Mouse (Mus musculus): ENCODE measurements around the gene Zc2hc1b. TPM values are rescaled to one million over a fixed set of nuclear protein-coding genes. Genes with fewer than 3 reads are reported as not detected.

Zc2hc1b gene
- polyA plus RNA-seq, 1 experiment from 2014 or later: not detected

DNA sequence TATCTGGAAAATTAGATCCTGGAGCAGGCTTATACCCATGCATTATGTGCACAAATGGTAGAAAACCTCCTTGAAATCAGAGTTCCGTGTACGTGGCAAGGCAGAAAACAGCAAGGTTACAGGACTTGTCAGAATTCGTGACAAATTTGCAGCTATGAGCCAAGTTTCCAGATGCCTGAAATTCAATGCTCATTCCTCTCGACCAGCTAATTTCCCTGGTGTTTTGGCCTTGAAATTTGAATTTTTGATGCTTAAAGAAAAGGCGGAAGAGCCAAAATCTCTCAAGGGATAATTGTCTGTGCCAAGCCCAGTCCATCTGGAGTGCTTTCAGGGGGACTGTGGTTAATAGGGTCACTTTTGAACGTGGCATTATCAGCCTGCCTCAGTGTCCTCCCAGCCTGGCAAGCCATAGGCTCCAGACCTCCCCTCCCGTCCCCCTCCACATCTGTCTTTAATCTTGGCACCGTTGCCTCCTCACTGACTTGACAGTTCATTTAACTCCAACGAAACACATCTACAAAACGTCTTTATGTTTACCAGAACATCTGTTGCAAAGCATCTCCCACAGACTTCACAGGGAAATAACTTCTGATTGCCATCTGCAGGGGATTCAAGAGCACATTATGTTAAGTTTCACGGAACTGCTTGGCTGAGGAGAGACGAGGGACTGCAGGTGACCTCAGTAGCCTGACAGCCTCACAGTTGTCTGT lies 6.9 kb downstream of the Zc2hc1b start:
- Histone ChIP-seq H3K4me2 (no peak overlapping the region), H3K9ac (no peak overlapping the region), H3K27me3 (replicated peaks) (no peaks in the 10 kb centered on the region), H3K36me3 (peaks cover 5% of the 10 kb centered on the region; the same call in 1 of the 2 replicates), H3K4me1 (peaks cover 10% of the 10 kb centered on the region; the same call in 1 of the 2 replicates), H3K27ac (no peak overlapping the region), H3K9me3 (replicated peaks) (no peaks in the 10 kb centered on the region), H3K4me3 (no peak overlapping the region)
- 40% methylated on average over 12 of the region's 12 CpGs for WGBS (ENCODE audit: insufficient replicate concordance)
- no peak for ATAC-seq

DNA sequence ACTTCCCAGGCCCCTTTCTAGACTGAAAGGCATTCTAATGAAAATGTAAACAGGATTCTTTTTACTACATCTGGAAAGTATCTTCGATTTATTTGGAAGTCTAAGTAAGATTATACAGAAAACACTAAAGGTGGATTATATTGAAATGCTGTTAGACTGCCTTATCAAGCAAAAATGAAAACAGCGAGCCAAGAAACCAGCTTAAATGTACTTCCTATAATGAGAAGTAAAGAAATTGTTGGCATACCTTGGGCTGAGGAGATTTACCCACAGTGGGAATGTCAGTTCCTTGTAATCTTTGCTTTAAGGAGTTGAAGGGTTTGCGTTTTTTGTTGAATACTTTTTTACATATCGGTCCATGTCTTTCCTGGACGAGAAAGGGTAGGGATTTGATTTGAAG lies 9.4 kb downstream of the Zc2hc1b start:
- Histone ChIP-seq H3K27me3 (replicated peaks) (no peaks in the 10 kb centered on the region), H3K9me3 (replicated peaks) (0 out of 2 replicates have a peak, but pooled peaks cover 4% of the 10 kb centered on the region), H3K36me3 (no peaks in the 10 kb centered on the region), H3K9ac (no peak overlapping the region), H3K4me3 (no peak overlapping the region), H3K4me1 (peaks cover 10% of the 10 kb centered on the region; the same call in 1 of the 2 replicates), H3K4me2 (no peak overlapping the region), H3K27ac (no peak overlapping the region)
- no peak for ATAC-seq
- 63% methylated on average over 5 of the region's 5 CpGs for WGBS (ENCODE audit: insufficient replicate concordance)

DNA sequence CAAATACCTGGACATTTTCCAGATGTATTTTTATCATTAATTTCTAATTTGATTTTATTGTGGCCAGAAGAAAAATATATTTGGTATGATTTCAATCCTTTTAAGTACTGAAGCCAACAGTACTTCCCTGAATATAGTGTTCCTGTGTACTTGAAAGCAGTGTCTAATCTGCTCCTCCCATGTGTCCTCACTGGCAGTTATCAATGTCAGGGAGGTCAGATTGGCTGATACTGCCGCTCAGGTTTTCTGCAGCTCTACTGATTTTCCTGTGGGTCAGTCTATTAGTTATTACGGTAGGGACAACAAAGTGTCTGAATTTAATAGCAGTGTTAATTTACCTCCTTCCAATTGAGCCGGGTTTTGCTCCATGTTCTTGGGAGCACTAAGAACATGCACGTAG lies 15.8 kb downstream of the Zc2hc1b start:
- H3K4me2 ChIP-seq: no peak overlapping the region
- H3K27ac ChIP-seq: no peak overlapping the region
- 0 out of 2 replicates have a peak, but pooled peaks cover 4% of the 10 kb centered on the region for H3K9me3 ChIP-seq (replicated peaks)
- no peak overlapping the region for H3K9ac ChIP-seq
- WGBS (ENCODE audit: insufficient replicate concordance): 45% methylated on average over 4 of the region's 4 CpGs
- ATAC-seq: no peak
- no peaks in the 10 kb centered on the region for H3K27me3 ChIP-seq (replicated peaks)
- no peaks in the 10 kb centered on the region for H3K36me3 ChIP-seq
- no peak overlapping the region for H3K4me3 ChIP-seq
- 0 out of 2 replicates have a peak, but pooled peaks cover 6% of the 10 kb centered on the region for H3K4me1 ChIP-seq

DNA sequence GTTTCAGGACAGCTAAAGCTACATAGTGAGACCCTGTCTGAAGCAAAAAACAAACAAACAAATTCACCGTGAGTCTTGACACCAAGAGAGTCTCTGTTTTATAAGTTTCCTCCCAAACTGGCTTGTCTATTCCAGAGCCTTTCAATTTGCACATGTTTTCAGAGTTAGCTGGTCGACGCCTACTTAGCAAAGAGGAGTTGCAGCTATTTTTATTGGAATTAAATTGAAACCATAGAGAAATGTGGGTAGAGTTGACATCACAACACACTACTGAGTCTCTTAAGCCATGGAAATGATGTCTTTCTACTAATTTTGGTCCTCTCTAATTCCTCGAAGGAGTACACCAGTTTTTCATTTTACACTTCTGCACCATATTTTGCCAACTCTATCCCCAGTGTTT lies 16.9 kb downstream of the Zc2hc1b start:
- no peak overlapping the region for H3K27ac ChIP-seq
- no peak overlapping the region for H3K9ac ChIP-seq
- no peak overlapping the region for H3K4me3 ChIP-seq
- H3K27me3 ChIP-seq (replicated peaks): no peaks in the 10 kb centered on the region
- ATAC-seq: no peak
- H3K4me2 ChIP-seq: no peak overlapping the region
- H3K9me3 ChIP-seq (replicated peaks): 0 out of 2 replicates have a peak, but pooled peaks cover 4% of the 10 kb centered on the region
- 66% methylated on average over 4 of the region's 4 CpGs for WGBS (ENCODE audit: insufficient replicate concordance)
- H3K4me1 ChIP-seq: 0 out of 2 replicates have a peak, but pooled peaks cover 6% of the 10 kb centered on the region
- no peaks in the 10 kb centered on the region for H3K36me3 ChIP-seq

DNA sequence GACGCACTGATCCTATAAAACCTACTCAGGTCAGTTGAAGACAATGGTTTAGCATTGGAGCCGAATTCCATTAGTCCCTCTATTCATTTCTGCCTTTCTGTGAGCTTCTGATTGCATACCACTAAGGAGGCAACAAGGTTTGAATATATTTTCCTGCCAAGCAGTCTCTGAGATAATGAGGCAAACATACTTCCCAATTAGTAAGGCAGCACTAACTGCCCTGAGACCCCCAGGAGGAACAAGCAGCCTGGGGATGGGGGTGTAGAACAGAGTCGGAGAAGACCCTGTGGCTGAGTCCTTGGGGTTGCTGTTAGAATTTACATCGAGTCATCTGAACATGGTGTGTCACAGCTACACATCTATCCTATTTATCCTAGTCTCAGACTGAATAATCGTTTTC lies 22.4 kb downstream of the Zc2hc1b start:
- Histone ChIP-seq H3K27me3 (replicated peaks) (no peaks in the 10 kb centered on the region), H3K4me3 (no peak overlapping the region), H3K27ac (no peak overlapping the region), H3K4me1 (no peaks in the 10 kb centered on the region), H3K36me3 (no peaks in the 10 kb centered on the region), H3K9me3 (replicated peaks) (no peaks in the 10 kb centered on the region), H3K4me2 (no peak overlapping the region), H3K9ac (no peak overlapping the region)
- WGBS (ENCODE audit: insufficient replicate concordance): 75% methylated on average over 5 of the region's 5 CpGs
- no peak for ATAC-seq

DNA sequence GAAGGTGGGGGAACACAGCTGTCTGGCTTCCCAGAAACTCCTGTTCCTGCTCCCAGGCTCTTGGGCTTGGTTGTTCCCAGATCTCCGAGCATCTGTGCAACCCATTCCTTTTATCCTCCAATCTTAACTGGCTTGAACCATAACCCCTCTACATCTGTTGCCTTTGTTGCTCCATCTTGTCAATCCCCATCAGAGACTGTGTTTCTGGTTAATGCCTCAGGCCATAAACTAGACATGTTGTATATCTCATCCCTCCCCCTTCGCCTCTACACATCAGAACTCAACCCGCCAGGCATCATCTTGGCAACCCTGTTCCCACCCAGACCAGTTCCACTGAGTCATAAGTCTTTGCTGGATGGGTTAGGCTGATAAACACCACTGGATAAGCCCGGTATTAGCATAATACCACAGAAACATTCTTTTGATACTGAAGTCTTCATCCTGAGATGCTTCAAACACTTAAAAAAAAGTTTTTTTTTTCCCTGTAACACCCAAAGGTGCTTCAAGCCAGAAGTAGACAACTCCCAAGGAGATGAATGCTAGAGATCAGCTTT lies 24.9 kb downstream of the Zc2hc1b start:
- no peak overlapping the region for H3K27ac ChIP-seq
- H3K27me3 ChIP-seq (replicated peaks): no peaks in the 10 kb centered on the region
- no peak overlapping the region for H3K4me2 ChIP-seq
- WGBS (ENCODE audit: insufficient replicate concordance): 67% methylated on average over 4 of the region's 4 CpGs
- H3K9me3 ChIP-seq (replicated peaks): no peaks in the 10 kb centered on the region
- no peak for ATAC-seq
- no peaks in the 10 kb centered on the region for H3K36me3 ChIP-seq
- H3K4me3 ChIP-seq: no peak overlapping the region
- no peak overlapping the region for H3K9ac ChIP-seq
- H3K4me1 ChIP-seq: no peaks in the 10 kb centered on the region

DNA sequence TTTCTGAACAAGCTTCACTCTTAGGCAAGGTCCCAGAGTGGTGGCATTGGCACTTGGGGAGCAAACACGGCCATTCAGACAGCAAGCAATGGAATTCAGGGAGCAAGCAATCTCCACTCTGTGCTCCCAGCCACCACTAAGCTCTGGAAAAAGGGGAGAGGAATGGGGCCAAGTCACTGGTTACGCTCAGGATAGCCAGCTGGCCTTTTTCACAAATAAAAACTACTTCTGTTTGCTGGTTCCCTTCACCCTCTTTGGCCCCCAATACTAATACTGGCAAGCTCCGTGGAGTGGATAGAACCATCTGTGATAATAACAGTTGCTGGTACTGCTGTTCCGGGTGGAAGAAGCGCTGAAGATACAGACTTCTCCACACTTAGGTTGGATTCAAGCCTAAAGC lies 26.5 kb downstream of the Zc2hc1b start:
- H3K27me3 ChIP-seq (replicated peaks): no peaks in the 10 kb centered on the region
- H3K9ac ChIP-seq: no peak overlapping the region
- no peaks in the 10 kb centered on the region for H3K9me3 ChIP-seq (replicated peaks)
- no peak overlapping the region for H3K4me3 ChIP-seq
- no peaks in the 10 kb centered on the region for H3K36me3 ChIP-seq
- 72% methylated on average over 5 of the region's 5 CpGs for WGBS (ENCODE audit: insufficient replicate concordance)
- no peaks in the 10 kb centered on the region for H3K4me1 ChIP-seq
- no peak overlapping the region for H3K4me2 ChIP-seq
- no peak overlapping the region for H3K27ac ChIP-seq
- no peak for ATAC-seq

DNA sequence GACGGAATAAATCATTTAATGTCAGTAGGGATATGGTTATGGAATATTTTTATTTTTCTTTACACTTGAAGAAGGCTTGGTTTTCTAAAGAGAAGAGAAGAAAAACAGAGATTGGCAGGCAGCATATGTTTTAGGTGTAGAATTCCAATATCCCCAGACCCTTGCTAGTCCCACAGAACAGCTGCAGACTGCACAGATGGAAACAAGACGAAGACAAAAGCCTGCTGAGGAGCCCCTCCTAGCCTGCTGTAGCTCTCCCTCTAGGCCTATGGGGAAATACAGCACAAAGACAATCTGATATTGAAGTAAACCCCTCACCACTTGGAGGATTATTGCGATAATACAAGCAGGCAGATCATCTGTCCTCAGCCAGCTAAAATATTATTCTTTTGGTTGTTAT lies 27.4 kb downstream of the Zc2hc1b start:
- no peak overlapping the region for H3K4me2 ChIP-seq
- no peaks in the 10 kb centered on the region for H3K9me3 ChIP-seq (replicated peaks)
- ATAC-seq: no peak
- H3K27me3 ChIP-seq (replicated peaks): no peaks in the 10 kb centered on the region
- no peak overlapping the region for H3K27ac ChIP-seq
- H3K9ac ChIP-seq: no peak overlapping the region
- 55% methylated on average over 3 of the region's 3 CpGs for WGBS (ENCODE audit: insufficient replicate concordance)
- no peaks in the 10 kb centered on the region for H3K4me1 ChIP-seq
- no peak overlapping the region for H3K4me3 ChIP-seq
- no peaks in the 10 kb centered on the region for H3K36me3 ChIP-seq

DNA sequence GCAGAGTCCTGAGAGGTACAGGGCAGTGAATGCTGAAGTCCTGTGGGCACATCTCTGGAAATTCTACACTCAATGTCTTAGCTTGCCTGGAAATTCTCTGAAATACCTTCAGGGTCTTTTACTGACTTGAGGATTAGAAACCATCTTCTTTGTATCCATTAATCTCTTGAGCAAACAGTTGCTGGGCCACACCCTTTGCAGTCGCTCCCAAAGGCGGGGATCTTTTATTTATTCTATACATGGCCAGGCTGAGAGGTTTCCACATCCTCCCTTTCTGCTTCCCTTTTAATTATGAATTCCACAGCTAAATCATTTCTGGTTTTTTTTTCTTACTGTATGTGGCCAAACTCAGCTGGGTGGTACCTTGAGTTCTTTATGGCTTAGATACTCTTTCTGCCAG lies 37.4 kb downstream of the Zc2hc1b start:
- Histone ChIP-seq H3K9ac (no peak overlapping the region), H3K27ac (no peak overlapping the region), H3K4me1 (no peaks in the 10 kb centered on the region), H3K27me3 (replicated peaks) (no peaks in the 10 kb centered on the region), H3K4me3 (no peak overlapping the region), H3K4me2 (no peak overlapping the region), H3K9me3 (replicated peaks) (no peaks in the 10 kb centered on the region), H3K36me3 (no peaks in the 10 kb centered on the region)
- no peak for ATAC-seq
- 79% methylated on average over 2 of the region's 2 CpGs for WGBS (ENCODE audit: insufficient replicate concordance)

DNA sequence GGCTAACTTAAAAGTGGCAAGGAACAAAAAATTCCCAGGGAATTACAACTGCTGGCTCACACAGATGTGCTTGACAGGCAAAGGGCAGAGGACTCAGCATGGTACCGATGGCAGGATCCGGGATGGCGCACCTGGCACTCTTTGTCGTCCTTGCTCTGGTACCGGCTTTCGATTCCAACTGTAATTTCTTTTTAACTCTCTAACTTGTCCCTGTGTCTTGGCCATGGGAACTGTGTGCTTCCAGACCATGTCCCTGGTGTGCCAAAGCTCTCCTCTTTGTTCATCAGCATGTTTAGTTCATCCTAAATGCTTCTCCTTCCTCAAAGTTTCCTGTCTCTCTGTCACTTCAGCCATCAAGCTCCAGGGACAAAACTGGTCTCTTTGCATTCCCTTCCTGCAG lies 39.9 kb downstream of the Zc2hc1b start:
- Histone ChIP-seq H3K27me3 (replicated peaks) (no peaks in the 10 kb centered on the region), H3K4me1 (no peaks in the 10 kb centered on the region), H3K4me3 (no peak overlapping the region), H3K36me3 (no peaks in the 10 kb centered on the region), H3K27ac (no peak overlapping the region), H3K9ac (no peak overlapping the region), H3K4me2 (no peak overlapping the region), H3K9me3 (replicated peaks) (no peaks in the 10 kb centered on the region)
- ATAC-seq: no peak
- WGBS (ENCODE audit: insufficient replicate concordance): 76% methylated on average over 6 of the region's 6 CpGs

DNA sequence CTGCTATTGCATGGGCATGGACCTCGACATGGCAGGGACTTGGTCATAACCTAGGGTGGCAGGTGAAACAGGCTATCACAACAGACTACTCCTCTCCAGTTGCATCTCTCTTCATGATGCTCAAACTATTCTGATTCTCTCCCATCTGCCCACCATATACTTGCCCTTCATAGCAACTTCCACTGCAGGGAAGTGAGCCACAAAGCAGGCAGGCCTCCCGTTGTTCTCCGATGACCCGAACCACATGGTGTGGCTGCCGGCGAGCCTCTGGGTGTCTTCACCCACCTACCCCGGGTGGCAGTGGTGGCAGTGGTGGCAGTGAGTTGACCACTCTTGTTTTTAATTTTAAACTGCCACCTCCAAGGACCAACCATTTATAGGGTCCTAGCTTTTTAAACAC lies 42.1 kb downstream of the Zc2hc1b start:
- Histone ChIP-seq H3K4me2 (no peak overlapping the region), H3K9me3 (replicated peaks) (no peaks in the 10 kb centered on the region), H3K4me1 (no peaks in the 10 kb centered on the region), H3K4me3 (no peak overlapping the region), H3K27ac (no peak overlapping the region), H3K27me3 (replicated peaks) (no peaks in the 10 kb centered on the region), H3K9ac (no peak overlapping the region), H3K36me3 (no peaks in the 10 kb centered on the region)
- no peak for ATAC-seq
- 80% methylated on average over 7 of the region's 7 CpGs for WGBS (ENCODE audit: insufficient replicate concordance)

DNA sequence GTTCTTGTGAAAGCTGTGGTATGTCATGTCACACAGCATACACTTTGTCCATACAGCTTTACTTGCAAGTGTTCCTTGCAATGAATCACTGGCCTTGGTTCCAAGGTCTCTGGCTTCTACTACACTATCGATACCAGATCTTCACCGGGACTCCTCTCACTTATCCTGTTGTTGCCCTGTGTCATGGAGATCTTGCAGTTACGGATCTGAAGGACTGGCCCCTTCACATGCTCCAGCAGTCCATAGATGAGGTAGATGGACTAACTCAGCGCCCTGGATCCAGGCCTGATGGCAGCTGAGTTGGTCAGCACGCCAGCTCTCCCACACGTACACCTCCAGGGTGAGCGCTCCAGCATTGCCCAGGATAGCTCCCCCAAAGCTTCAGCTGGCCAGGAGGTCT lies 42.5 kb downstream of the Zc2hc1b start:
- H3K27me3 ChIP-seq (replicated peaks): no peaks in the 10 kb centered on the region
- ATAC-seq: no peak
- H3K9ac ChIP-seq: no peak overlapping the region
- H3K4me1 ChIP-seq: no peaks in the 10 kb centered on the region
- WGBS (ENCODE audit: insufficient replicate concordance): 80% methylated on average over 7 of the region's 7 CpGs
- H3K9me3 ChIP-seq (replicated peaks): no peaks in the 10 kb centered on the region
- H3K27ac ChIP-seq: no peak overlapping the region
- H3K4me3 ChIP-seq: no peak overlapping the region
- no peak overlapping the region for H3K4me2 ChIP-seq
- H3K36me3 ChIP-seq: no peaks in the 10 kb centered on the region

DNA sequence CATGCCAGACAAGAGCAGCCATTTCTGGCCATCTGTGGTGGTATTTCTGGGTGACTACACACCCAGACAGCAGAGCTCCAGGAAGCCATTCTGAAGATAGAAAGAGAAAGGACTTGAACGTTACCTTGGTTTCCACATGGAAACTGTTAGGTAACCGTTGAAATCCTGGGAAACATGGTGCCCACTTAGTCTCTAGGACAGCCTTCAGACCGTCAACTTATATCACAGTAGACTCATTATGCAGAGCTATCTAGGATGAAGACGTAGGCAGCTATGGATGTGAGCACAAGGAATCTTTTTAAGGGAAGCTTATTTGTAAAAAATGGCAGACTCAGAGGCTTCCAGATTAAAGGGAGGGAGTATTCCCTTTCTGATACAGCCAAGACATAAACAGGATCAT lies 44.0 kb downstream of the Zc2hc1b start:
- H3K27me3 ChIP-seq (replicated peaks): no peaks in the 10 kb centered on the region
- H3K36me3 ChIP-seq: no peaks in the 10 kb centered on the region
- H3K9me3 ChIP-seq (replicated peaks): no peaks in the 10 kb centered on the region
- no peak for ATAC-seq
- no peaks in the 10 kb centered on the region for H3K4me1 ChIP-seq
- H3K4me3 ChIP-seq: no peak overlapping the region
- 63% methylated on average over 4 of the region's 4 CpGs for WGBS (ENCODE audit: insufficient replicate concordance)
- H3K9ac ChIP-seq: no peak overlapping the region
- no peak overlapping the region for H3K27ac ChIP-seq
- no peak overlapping the region for H3K4me2 ChIP-seq

All from liver, embryonic 12.5 days (tissue).